Mouse (Mus musculus): ENCODE measurements at regions not wholly inside any gene's neighbourhood (a gene's known extent, or its start where the extent isn't known, plus 50 kb on each side); places are given as distances from the start of the nearest gene placed in this dataset.
"Not testable (repeated sequence)": the region's sequence is repeated elsewhere in the genome, so short reads cannot be mapped to it uniquely, and the experiment has no call there.

DNA sequence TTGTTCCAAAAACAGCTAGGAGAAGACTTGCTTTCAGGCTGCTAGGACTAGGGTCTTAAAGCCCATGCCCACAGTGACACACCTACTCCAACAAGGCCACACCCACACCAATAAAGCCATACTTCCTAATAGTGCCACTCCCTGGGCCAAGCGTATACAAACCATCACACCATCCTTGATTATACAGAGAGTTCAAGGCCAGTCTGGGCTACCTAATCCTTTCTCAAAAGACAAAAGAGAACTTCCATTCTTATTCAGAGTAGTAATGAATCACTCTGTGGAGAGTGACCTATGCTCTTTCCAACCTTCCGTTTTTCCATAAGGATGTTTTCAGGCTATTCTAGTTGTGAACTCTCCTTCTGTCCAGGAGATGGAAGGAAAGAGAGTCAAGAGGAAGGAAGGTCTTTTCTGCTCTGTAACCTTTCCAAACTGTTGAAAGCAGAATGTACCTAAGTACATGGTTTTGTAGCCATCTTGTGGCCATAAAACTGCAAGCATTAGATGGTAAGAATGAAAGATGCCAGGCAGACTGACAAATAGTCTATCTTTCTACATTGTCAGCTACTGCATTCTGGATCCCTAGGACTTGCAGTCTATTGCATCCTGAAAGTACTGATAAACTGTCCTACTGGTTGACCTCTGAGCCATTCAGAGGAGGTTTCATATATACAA, 145.8 kb upstream of the Mon1b start:
- DNase-seq (ENCODE audit: low spot score in 2 of 2): no peak

DNA sequence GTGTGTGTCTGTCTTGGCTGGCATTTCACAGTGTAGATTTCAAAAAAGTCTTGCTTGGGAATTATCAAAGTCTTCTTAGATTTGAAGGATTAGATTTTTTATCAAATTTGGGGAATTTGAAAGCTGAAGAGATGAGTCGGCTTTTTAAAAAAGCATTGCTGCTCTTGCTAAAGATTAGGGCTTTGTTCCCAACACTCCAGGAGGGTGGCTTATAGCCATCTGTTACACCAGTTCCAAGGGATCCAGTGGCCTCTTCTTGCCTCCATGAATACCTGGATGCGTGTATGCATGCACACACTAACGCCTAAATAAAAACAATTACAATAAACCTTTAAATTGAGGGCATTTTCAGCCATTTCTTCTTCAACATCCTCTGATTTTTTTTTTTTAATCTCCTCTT, 144.5 kb upstream of the Mon1b start:
- no peak for DNase-seq (ENCODE audit: low spot score in 2 of 2)

GRCm38 (mm10) chr8:113496896-113497295, 138.5 kb upstream of the Mon1b start:
- DNase-seq (ENCODE audit: low spot score in 2 of 2): peak; percentile 26 to 35

DNA sequence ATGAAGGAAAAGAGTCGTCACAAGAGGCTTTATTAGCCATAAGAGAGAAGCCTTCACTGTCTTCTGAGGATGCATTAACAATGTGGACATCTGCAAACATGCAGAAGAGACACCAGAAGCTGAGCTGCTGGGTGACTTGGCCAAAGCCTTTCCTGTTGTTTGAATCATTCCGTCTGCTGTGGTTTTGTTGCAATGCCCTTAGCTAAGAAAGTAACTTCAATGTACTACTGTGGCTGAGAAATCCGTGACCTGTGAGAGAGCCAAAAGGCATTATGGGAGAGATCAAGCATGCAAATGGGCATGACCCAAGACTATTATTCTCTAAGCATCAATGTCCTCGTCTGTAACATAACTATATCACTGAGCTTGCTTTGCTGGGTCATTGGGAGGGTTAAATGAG, 132.7 kb upstream of the Mon1b start:
- DNase-seq (ENCODE audit: low spot score in 2 of 2): no peak

DNA sequence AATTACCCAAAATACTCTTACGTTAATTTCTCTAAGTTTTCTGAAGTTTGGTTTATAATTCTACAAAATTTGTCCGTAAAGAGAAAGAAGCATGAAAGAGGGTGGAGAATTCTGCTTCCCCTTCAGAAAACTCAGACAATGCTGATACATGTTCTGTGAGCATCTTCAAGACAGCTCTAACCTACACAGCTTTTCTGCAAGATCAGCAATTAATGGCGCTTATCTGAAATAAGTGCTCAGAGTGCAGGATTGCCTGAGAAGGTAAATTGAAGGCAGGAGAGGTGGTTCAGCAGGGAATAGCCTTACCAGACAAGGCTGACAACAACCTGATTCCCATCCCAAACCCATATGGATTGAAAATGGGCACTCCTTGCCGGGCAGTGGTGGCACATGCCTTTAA, 122.5 kb upstream of the Mon1b start:
- DNase-seq (ENCODE audit: low spot score in 2 of 2): no peak

DNA sequence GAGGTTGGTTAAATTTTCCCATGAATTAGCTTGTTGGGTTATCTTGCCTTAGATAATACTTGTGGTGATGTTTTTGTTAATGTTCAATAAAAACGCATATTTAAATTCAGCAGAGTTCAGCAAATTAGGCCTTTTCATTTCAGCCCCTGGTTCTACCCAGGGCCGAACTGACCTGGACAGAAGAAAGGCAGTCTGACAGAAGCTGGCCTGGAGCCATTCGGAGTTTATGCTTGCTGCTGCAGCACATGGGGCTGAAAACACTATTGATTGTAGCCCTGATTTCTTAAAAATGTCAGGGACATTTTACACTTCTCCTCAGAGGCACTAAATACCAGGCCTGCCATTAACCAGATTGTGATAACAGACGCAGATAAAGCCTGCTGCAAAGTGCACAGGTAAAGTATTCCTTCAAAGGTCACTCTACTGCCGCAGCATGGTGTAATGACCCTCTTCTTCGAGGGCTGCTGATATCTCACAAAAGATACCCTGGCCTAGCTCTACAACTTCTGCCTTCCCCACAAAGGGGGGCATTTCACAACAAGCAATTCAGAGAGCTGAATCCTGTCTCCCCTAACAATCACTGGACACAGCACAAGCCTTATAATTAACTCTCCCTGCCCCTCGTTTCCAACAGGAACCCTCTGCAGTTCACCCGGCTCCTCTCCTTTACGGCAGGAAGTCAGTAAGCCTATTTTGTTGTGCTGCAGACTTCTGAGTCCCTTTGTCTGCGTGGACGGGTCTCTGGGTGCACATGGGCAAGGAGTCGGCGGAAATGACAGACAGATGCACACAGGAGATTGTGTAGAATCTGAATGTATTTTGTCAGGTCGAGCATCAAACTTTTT, 121.3 kb upstream of the Mon1b start:
- DNase-seq (ENCODE audit: low spot score in 2 of 2): no peak

- not testable (repeated sequence) for DNase-seq (ENCODE audit: low spot score in 2 of 2)
Observed at GRCm38 (mm10) chr8:113514731-113515375, 120.5 kb upstream of the Mon1b start.

- DNase-seq (ENCODE audit: low spot score in 2 of 2): no peak
Observed at GRCm38 (mm10) chr8:113516176-113516575, 119.2 kb upstream of the Mon1b start.

GRCm38 (mm10) chr8:113517912-113518311, 117.5 kb upstream of the Mon1b start:
- no peak for DNase-seq (ENCODE audit: low spot score in 2 of 2)

DNA sequence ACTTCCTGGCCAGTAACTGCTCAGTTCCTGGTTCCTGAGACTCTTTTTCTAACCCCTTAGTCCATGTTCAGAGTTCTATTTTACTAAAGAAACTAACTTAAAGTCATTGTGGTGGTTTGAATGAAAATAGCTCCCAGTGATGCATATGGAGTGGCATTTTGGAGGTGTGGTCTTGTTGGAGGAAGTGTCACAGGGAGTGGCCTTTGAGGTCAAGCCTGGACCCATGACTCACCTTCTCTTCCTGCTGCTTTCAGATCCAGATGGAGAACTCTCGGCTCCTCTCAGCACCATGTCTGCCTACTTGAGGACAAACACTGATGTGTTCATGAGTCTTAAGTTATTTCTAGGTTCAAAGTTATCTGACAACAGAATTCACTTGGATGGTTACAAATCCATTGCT, 111.8 kb upstream of the Mon1b start:
- no peak for DNase-seq (ENCODE audit: low spot score in 2 of 2)

DNA sequence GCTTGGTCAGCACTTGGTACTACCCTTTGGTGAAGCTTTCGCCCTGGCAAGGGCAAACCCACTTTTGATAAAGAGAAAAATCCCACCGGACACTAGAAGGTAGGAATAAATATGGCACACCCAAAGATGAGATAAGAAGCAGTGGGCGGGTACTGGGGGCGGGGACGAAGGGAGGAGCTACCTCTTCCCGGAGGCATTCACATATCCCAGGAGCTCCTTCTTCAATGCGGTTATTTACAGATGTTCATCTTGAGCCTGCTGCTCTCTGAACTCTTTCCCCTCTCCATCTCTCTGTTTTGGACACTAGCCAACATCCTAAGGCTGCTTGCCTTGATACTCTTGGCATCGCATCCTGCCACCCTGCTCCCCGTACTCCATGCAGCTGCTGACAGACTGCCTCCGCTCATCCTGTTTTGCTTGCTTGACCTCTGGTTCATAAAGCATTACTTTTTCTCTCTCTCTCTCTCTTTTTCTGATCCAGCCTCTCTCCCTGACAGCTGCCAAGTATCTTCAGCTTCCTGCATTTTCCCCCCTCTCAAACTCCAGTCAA, 104.2 kb upstream of the Mon1b start:
- DNase-seq (ENCODE audit: low spot score in 2 of 2): peak in 1 of 2 experiments; percentile 24

GRCm38 (mm10) chr8:113532881-113533280, 102.5 kb upstream of the Mon1b start:
- DNase-seq (ENCODE audit: low spot score in 2 of 2): no peak

- DNase-seq (ENCODE audit: low spot score in 2 of 2): no peak
Observed at GRCm38 (mm10) chr8:113541437-113541836, 94.0 kb upstream of the Mon1b start.

DNA sequence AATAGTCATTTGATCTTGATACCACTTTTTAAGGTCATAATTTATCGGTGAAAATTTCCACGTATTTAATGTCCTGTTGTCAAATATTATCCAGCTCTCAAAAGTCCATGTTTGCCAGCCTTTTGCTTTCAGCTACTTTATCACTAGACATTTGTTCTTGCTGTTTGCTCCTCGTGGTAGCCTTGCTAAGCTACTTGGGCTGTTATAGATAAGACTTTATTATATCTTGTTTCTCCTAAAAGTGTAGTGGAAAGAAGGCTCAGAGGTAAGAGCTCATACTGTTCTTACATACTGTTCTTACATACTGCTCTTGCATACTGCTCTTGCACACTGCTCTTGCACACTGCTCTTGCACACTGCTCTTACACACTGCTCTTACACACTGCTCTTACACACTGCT, 93.3 kb upstream of the Mon1b start:
- DNase-seq (ENCODE audit: low spot score in 2 of 2): no peak

DNA sequence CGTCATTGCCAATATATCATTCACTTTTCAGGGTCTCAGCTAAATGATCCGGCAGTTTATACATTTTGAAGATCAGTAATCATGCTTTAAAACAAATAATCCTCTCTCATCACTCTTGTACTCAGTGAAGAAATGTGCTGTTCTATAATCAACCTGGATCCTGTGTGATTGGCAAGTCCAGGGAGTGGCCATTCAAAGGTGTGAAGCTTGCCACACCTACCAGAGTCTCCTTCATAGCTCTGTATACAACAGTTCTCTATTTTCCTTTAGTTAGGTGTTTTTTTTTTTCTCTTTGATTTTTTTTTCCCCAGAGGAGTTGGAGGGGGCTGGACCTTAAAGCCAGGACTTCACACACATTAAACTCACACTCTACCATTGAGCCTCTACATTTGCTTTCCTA, 92.7 kb upstream of the Mon1b start:
- no peak for DNase-seq (ENCODE audit: low spot score in 2 of 2)

DNA sequence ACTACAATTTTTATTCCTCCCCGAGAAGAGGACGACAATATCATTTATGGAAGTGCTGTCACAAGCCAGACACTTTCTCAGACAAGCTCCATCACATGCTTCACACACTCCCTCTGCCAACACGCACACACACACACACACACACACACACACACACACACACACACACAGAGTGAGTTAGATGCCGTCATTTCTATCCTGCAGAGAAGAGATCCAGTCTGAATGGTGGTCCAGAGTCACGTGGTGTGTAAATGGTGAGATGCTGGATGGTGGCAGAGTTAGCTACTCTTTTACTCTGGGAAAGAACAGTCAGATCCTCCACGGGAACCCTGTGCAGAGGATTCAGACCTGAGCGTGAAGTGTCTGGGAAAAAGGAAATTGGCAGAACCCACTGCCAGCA, 86.2 kb upstream of the Mon1b start:
- no peak for DNase-seq (ENCODE audit: low spot score in 2 of 2)

- no peak for DNase-seq (ENCODE audit: low spot score in 2 of 2)
Observed at GRCm38 (mm10) chr8:113551454-113552273, 83.7 kb upstream of the Mon1b start.

DNA sequence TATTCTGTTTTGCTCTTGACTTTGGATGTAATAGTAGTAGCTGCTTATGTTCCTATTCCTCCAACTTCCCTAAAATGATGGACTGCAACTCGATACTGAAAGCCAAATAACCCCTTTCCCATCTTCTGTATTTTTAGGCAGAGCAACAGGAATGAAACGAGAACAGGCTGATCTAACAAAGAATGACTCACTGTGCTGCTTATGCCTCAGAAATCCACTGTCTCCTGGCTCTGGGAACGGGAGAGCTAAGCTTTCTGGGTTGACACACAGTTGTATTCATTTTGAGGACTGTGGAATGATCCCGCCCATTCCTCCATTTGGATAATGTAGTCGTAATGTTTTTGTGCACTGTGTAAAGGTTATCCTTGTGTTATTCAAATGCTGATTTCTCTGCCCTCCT, 82.6 kb upstream of the Mon1b start:
- no peak for DNase-seq (ENCODE audit: low spot score in 2 of 2)

- DNase-seq (ENCODE audit: low spot score in 2 of 2): no peak
Observed at GRCm38 (mm10) chr8:113554700-113555455, 80.5 kb upstream of the Mon1b start.

DNA sequence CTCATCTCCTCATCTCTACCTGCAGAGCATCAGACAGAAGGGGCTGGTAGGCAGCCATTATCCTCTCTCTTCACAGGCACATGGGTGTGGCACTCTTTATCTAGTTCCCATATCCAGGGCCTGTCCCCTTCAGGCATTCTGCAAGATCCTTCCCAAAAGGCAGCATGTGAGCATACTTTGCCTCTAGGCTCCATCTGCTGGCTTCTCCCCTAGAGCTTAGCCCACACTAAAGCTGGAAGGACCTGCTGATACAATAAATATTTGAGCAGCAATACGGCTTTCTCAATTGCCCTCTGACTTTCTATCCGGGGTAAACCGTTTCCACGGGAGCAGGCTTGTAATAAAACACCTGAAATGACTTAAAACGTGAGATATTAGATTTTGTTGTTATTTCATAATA, 78.4 kb upstream of the Mon1b start:
- DNase-seq (ENCODE audit: low spot score in 2 of 2): no peak

DNA sequence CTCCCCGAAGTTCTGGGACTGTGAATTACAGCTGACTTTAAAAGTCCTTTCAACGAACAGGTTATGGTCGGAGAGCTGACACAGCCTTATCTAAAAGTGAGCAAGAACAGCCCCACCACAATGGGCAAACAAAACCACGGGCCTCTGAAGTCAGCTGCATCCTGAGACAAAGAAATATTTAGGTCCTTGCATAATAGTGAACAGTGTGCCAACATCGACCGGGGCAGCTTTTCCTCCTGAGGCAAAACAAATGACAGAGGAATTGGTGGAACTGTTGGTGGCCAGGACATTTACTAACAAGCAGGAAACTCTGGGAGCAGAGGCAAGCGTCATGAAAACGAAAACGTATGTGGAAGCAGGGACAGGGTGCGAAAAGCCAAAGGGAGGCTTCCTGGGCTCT, 54.3 kb upstream of the Mon1b start:
- DNase-seq (ENCODE audit: low spot score in 2 of 2): no peak

All from right cerebral cortex, postnatal 10 days (tissue).